Mouse (Mus musculus) ES-E14 (cell line): Measurements from ENCODE around the gene Mast1. TPM values are rescaled to one million over a fixed set of nuclear protein-coding genes. Genes with fewer than 3 reads are reported as not detected.

Source experiments
- DNase-seq: peaks from one replicate; pipeline ENCODE4 v3.0.0-alpha.2; 2013; ENCODE audit warnings: low read depth, low spot score
- H3K27ac ChIP-seq: 2 replicates; pipeline ENCODE4 v1.5.1; 2012; ENCODE audit warnings: low read depth, mild to moderate bottlenecking, low read length, moderate library complexity, mixed read lengths; ENCODE audit not compliant: poor library complexity, insufficient read depth, severe bottlenecking
- H3K36me3 ChIP-seq: 2 replicates; pipeline ENCODE4 v1.6.1; 2012; ENCODE audit warnings: mild to moderate bottlenecking, low read length, moderate library complexity, mixed read lengths; ENCODE audit not compliant: control insufficient read depth, poor library complexity, insufficient read depth, severe bottlenecking
- H3K4me1 ChIP-seq, 2 experiments: fragments of 150-350 bp in 1 of 2; sonication (generic) in 1 of 2; 2 replicates each; pipeline ENCODE4 v1.6.1; 2012; ENCODE audit warnings: low read length in 2 of 2, mild to moderate bottlenecking in 1 of 2, mixed read lengths in 1 of 2; ENCODE audit not compliant: control insufficient read depth in 2 of 2, insufficient read depth in 2 of 2, poor library complexity in 1 of 2
- H3K4me3 ChIP-seq, 2 experiments: fragments of 150-350 bp in 1 of 2; sonication (generic) in 1 of 2; 2 replicates each; pipeline ENCODE4 v1.5.1; 2012; ENCODE audit warnings: low read length in 2 of 2, low read depth in 1 of 2, mild to moderate bottlenecking in 1 of 2, mixed read lengths in 1 of 2; ENCODE audit not compliant: insufficient read depth in 1 of 2, poor library complexity in 1 of 2, severe bottlenecking in 1 of 2
- H3K9ac ChIP-seq: 2 replicates; pipeline ENCODE4 v1.6.1; 2012; ENCODE audit warnings: low read depth, mild to moderate bottlenecking, low read length, mixed read lengths; ENCODE audit not compliant: poor library complexity, insufficient read depth, severe bottlenecking
- H3K9me3 ChIP-seq: fragments of 150-350 bp; sonication (generic); 2 replicates; pipeline ENCODE4 v1.6.1; 2012; ENCODE audit warnings: low read depth, mild to moderate bottlenecking, low read length; ENCODE audit not compliant: control insufficient read depth, insufficient read depth
- CHD2 ChIP-seq: IDR thresholded peaks from 2 replicates; pipeline ENCODE4 v1.6.1; 2014; ENCODE audit warnings: mild to moderate bottlenecking, low read depth, low read length, inconsistent platforms
- HCFC1 ChIP-seq: IDR thresholded peaks from 2 replicates; pipeline ENCODE4 v1.6.1; 2012; ENCODE audit warnings: low read length, inconsistent platforms, borderline replicate concordance; ENCODE audit not compliant: insufficient read depth
- MAFK ChIP-seq: IDR thresholded peaks from 2 replicates; pipeline ENCODE4 v1.6.1; 2014; ENCODE audit warnings: mild to moderate bottlenecking, low read depth, low read length, inconsistent platforms; ENCODE audit not compliant: insufficient read depth
- ZC3H11A ChIP-seq: IDR thresholded peaks from 2 replicates; pipeline ENCODE4 v1.6.1; 2012; ENCODE audit warnings: low read depth, mild to moderate bottlenecking, inconsistent platforms, low read length, borderline replicate concordance
- ZNF384 ChIP-seq: IDR thresholded peaks from 2 replicates; pipeline ENCODE4 v1.6.1; 2012; ENCODE audit warnings: low read depth, low read length, inconsistent platforms
- in situ Hi-C, 2 experiments: fragments of 600-800 bp; cut with MboI; formaldehyde crosslinking; loops; one replicate each; pipeline ENCODE4 v1.15.1; 2025; ENCODE audit warnings: low sequenced_read_pairs in 2 of 2, inconsistent platforms in 1 of 2; ENCODE audit not compliant: unreplicated experiment in 2 of 2
- total RNA-seq: library from RNA; depleted of rRNA; stranded (reverse); fragments of 300-350 nt; gene quantifications from 2 replicates; pipeline ENCODE4 v1.2.3, GENCODE M21; 2012

Mast1 gene
- total RNA-seq, 1 experiment = 1.4 TPM

DNA sequence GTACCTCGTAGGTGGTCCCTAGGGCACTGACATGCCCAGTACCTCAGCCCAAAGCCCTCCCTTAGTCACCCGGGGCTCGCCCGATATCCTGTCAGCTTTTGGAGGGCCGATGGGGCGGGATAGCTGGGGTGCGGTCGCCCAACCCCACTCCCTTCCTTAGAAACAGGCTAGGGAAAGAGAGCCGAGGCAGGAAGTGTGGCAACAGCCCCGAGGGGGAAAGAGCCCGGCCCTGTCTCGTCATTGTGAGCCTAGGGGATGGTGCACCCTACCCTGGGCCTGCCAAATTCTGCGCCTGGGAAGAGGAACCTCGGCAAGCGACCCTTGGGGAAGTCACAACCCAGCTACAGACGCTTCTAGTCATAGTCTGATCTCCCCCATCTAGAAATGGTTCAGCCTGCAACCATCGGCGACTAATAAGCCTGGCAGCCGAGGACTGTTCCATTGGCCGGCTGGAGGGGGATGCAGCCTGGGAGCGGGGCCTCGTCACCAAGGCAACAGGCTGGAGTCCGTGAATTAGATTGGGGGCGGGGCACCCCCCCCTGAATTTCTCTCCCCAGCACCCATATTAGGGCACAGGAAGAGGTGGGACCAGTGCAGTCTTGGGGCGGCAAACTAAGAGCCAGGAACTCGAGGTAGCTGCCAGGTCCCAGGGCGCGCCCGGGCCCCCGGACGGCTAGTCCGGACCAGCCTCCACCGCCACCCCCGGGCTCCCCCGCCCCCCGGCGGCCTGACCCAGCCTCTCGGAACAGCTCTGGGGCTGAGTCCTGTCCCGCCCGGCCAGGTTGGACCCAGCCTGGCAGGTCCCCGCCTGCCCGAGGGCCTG lies 42.7 kb upstream of the Mast1 start:
- H3K9me3 ChIP-seq = no peaks in the 10 kb centered on the region
- no peaks in the 10 kb centered on the region for H3K36me3 ChIP-seq
- peak overlapping the region; percentile 57 for H3K9ac ChIP-seq
- peaks cover 11 to 25% of the 10 kb centered on the region in 2 experiments; a peak in 3 of 4 replicates for H3K4me1 ChIP-seq
- no peak for TF ChIP-seq ZNF384
- no peak for TF ChIP-seq ZC3H11A
- 0 out of 2 replicates have a peak, but pooled peaks have one; percentile 46 for TF ChIP-seq HCFC1
- no peak for TF ChIP-seq CHD2
- no peak for DNase-seq
- in situ Hi-C loops = no loop called here
- peak overlapping the region; percentile 64 to 77 for H3K4me3 ChIP-seq
- H3K27ac ChIP-seq = peak overlapping the region; percentile 70

DNA sequence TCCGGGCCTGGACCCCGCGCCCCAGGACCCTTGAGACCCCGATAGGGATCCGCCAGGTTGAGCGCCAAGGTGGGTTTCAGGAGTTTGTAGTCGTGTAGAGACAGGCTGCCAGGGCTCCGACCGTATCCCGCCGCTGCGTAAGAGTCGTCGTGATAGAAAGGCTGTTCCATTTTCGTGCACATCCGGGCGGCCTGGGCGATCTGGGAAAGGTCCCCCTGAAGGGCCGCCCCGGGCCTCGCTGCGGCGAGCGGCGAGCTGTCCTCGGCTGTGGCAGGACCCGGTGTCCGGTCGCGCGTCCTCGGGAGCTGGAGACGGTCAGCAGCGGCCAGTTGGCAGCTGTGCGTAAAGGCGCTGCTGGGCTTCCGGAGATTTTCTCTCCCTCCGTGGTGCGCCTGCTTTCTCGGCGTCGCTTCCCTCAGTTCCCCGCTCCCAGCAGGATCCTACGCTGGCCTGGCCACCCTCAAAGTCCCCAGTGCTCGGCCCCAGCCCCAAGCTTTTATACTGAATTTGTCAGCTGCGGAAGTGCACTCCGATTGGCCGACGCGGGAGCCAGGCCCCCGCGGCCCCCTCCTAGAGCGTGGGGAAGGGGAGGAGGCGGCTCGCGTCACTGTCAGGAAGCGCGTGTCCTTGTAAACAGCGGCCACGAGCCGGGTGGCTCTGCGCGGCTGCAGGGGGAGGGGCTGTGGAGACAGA lies 41.2 kb upstream of the Mast1 start, which contains the start of gene Junb:
Gene Junb (minus strand): TSS at position 471 of the 693 bp plus-strand sequence.
- TF ChIP-seq HCFC1 (no peak), MAFK (no peak), ZC3H11A (no peak), ZNF384 (no peak), CHD2 (no peak)
- no peak for DNase-seq
- H3K9ac ChIP-seq = peak within 1 kb of the TSS; percentile 86
- in situ Hi-C loops = no loop called here
- H3K27ac ChIP-seq = peak within 1 kb of the TSS; percentile 70
- H3K4me3 ChIP-seq = peak within 1 kb of the TSS; percentile 59 to 83
- peaks cover 7 to 16% of the 10 kb centered on the region in 2 experiments; a peak in 3 of 4 replicates for H3K4me1 ChIP-seq
- H3K9me3 ChIP-seq = no peaks in the 10 kb centered on the region
- peaks cover 3% of the 10 kb centered on the region for H3K36me3 ChIP-seq

DNA sequence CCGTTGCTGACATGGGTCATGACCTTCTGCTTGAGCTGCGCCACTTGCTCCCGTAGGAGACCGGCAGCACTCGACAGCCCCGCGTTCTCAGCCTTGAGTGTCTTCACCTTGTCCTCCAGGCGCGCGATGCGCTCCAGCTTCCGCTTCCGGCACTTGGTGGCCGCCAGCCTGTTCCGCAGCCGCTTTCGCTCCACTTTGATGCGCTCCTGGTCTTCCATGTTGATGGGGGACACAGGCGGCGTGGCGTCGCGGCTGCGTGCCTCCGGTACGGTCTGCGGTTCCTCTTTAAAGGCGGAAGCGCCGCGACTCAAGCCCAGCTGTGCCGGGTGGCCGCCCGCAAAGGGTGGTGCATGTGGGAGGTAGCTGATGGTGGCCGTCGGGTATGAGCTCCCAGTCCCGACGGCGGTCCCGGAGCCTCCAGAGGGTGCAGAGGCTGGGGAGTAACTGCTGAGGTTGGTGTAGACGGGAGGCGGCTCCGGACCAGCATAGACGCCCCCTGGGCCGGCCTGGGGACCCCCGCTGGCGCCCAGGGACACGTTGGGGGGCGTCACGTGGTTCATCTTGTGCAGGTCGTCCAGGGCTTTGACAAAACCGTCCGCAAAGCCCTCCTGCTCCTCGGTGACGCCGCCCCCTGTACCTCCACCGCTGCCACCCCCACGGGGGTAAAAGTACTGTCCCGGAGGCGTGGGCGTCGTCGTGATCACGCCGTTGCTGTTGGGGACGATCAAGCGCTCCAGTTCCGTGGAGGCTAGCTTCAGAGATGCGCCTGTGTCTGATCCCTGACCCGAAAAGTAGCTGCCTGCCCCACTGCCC lies 40.5 kb upstream of the Mast1 start:
- peaks cover 3% of the 10 kb centered on the region for H3K36me3 ChIP-seq
- peak overlapping the region; percentile 65 for H3K27ac ChIP-seq
- H3K9ac ChIP-seq = peak overlapping the region; percentile 86
- DNase-seq = no peak
- no peaks in the 10 kb centered on the region for H3K9me3 ChIP-seq
- TF ChIP-seq HCFC1 = 0 out of 2 replicates have a peak, but pooled peaks have one; percentile 15
- TF ChIP-seq ZC3H11A = no peak
- in situ Hi-C loops = no loop called here
- H3K4me3 ChIP-seq = peak overlapping the region; percentile 59 to 83
- peaks cover 7 to 16% of the 10 kb centered on the region in 2 experiments; a peak in 3 of 4 replicates for H3K4me1 ChIP-seq

GRCm38 (mm10) chr8:84976763-84977434 lies 39.7 kb upstream of the Mast1 start:
- Histone ChIP-seq H3K9me3 (no peaks in the 10 kb centered on the region), H3K36me3 (peaks cover 3% of the 10 kb centered on the region), H3K27ac (peak overlapping the region; percentile 65), H3K4me1 (peaks cover 7 to 10% of the 10 kb centered on the region in 2 experiments; a peak in 3 of 4 replicates), H3K9ac (peak overlapping the region; percentile 86), H3K4me3 (peak overlapping the region; percentile 59 to 83)
- in situ Hi-C loops = no loop called here
- DNase-seq = no peak
- no peak; the same call in 1 of the 2 replicates for TF ChIP-seq CHD2
- TF ChIP-seq MAFK = no peak
- TF ChIP-seq ZC3H11A = no peak
- TF ChIP-seq ZNF384 = no peak
- no peak for TF ChIP-seq HCFC1
